Mouse (Mus musculus): ENCODE results near the gene Slit3. TPM values are rescaled to one million over a fixed set of nuclear protein-coding genes. Genes with fewer than 3 reads are reported as not detected.

Slit3 gene
- polyA plus RNA-seq, 1 experiment = 6.4 TPM

DNA sequence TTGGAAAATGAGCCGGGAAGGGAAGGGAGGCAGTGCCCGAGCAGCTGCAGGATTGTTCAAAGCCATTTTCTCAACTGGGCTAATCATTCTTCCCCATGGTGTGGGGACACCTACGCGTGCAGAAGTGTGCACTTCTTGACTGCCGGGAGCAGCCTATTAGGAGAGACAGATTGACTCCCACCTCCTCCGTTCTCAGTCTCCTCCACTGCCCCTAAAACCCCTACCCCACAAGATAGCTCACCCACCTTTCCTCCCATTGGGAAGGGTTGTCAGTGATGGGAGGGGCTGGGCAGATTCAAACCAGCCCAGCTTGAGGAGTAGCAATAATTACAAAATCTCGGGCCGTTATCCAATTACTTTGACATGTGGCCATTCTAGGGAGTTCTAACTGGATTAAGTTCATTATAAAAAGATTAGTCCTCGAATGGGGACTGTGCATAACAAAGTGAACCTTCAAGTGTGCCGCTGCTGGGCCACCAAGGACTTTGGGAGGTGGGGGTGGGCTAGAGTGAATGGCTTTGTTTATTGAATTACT is 333.2 kb downstream of the Slit3 start:
- DNase-seq = no peak
- Histone ChIP-seq H3K27me3 (ENCODE audit: control insufficient read depth, insufficient read depth, low read length) (no peaks in the 10 kb centered on the region), H3K4me3 (ENCODE audit: control insufficient read depth, insufficient read depth, low read length) (no peak overlapping the region), H3K27ac (ENCODE audit: control insufficient read depth, insufficient read depth, low read length) (no peak overlapping the region), H3K4me1 (replicated peaks; ENCODE audit: control insufficient read depth, insufficient read depth, low read length) (no peaks in the 10 kb centered on the region), H3K36me3 (ENCODE audit: control insufficient read depth, insufficient read depth, low read length) (no peaks in the 10 kb centered on the region)
- TF ChIP-seq CTCF (IDR thresholded peaks at IDR 0.05; ENCODE audit: borderline replicate concordance, control insufficient read depth, extremely low read depth, insufficient read depth, low read length, poor library complexity) = no peak
- no peak for TF ChIP-seq POLR2A (IDR thresholded peaks at IDR 0.05; ENCODE audit: control insufficient read depth, extremely low read depth, insufficient read depth, low read length, poor library complexity)
- WGBS = 64% methylated on average over 10 of the region's 10 CpGs

DNA sequence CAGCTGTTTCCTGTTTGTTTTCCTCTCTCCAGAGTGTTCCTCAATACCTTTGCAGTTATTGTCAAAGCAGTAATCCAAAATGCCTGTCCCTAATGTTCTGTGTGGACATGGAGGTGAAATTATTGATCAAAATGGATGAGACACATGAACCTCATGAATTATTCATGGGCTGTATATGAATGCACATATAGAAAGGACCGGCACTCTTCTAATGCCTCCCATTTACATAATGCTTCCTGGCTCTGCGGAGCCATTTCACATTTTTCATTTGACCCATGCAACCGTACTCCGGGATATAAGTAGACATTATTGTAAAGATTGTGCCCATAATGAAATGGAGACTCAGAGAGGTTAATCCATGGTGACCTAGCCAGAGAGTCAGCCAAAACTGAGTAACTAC is 333.8 kb downstream of the Slit3 start:
- H3K4me1 ChIP-seq (replicated peaks; ENCODE audit: control insufficient read depth, insufficient read depth, low read length) = no peaks in the 10 kb centered on the region
- WGBS = 92% methylated on average over 4 of the region's 4 CpGs
- no peaks in the 10 kb centered on the region for H3K36me3 ChIP-seq (ENCODE audit: control insufficient read depth, insufficient read depth, low read length)
- H3K27me3 ChIP-seq (ENCODE audit: control insufficient read depth, insufficient read depth, low read length) = no peaks in the 10 kb centered on the region
- TF ChIP-seq CTCF (IDR thresholded peaks at IDR 0.05; ENCODE audit: borderline replicate concordance, control insufficient read depth, extremely low read depth, insufficient read depth, low read length, poor library complexity) (no peak), POLR2A (IDR thresholded peaks at IDR 0.05; ENCODE audit: control insufficient read depth, extremely low read depth, insufficient read depth, low read length, poor library complexity) (no peak)
- H3K27ac ChIP-seq (ENCODE audit: control insufficient read depth, insufficient read depth, low read length) = no peak overlapping the region
- no peak for DNase-seq
- no peak overlapping the region for H3K4me3 ChIP-seq (ENCODE audit: control insufficient read depth, insufficient read depth, low read length)

DNA sequence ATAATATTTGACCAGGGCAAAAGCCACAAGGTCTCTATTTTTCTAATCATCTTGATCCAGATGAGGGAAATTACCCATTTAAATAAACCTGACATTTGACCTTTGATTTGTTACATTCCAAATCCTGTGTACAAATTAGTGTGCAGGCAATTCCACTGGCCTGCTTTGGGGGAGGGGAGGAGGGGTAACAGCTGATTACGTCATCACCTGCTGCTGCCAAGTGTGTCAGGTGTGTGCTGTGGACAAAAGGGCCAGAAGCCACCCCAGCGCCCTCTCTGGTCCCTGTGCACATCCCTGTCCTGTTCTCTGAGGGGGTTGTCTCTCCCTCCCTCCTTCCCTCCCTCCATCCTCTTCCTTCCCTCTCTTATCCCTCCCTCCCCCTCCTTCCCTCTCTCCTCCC is 337.0 kb downstream of the Slit3 start:
- H3K27me3 ChIP-seq (ENCODE audit: control insufficient read depth, insufficient read depth, low read length) = no peaks in the 10 kb centered on the region
- H3K27ac ChIP-seq (ENCODE audit: control insufficient read depth, insufficient read depth, low read length) = no peak overlapping the region
- no peak overlapping the region for H3K4me3 ChIP-seq (ENCODE audit: control insufficient read depth, insufficient read depth, low read length)
- no peaks in the 10 kb centered on the region for H3K4me1 ChIP-seq (replicated peaks; ENCODE audit: control insufficient read depth, insufficient read depth, low read length)
- WGBS = 75% methylated on average over 2 of the region's 2 CpGs
- no peak for TF ChIP-seq CTCF (IDR thresholded peaks at IDR 0.05; ENCODE audit: borderline replicate concordance, control insufficient read depth, extremely low read depth, insufficient read depth, low read length, poor library complexity)
- TF ChIP-seq POLR2A (IDR thresholded peaks at IDR 0.05; ENCODE audit: control insufficient read depth, extremely low read depth, insufficient read depth, low read length, poor library complexity) = no peak
- H3K36me3 ChIP-seq (ENCODE audit: control insufficient read depth, insufficient read depth, low read length) = no peaks in the 10 kb centered on the region
- no peak for DNase-seq

DNA sequence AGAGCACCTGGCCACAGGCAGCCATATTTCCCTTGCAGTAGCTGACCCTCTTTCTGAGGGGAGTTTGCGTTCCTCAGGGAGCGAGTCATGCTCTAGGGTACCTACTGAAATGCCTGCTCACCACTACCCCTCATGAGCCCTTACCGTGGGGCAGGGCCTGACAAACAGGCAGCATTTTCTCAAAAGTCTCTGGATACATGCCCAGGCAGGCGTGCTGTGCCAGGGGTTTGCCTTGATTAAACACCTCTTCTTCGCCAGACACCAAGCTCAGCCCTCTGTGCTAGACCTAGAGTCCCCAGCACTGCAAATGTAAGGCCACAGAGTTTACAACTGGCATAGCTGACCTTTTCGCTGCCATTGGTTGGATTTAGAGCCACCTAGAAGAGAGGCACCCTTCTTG is 345.7 kb downstream of the Slit3 start:
- H3K4me1 ChIP-seq (replicated peaks; ENCODE audit: control insufficient read depth, insufficient read depth, low read length) = no peaks in the 10 kb centered on the region
- no peak overlapping the region for H3K27ac ChIP-seq (ENCODE audit: control insufficient read depth, insufficient read depth, low read length)
- H3K4me3 ChIP-seq (ENCODE audit: control insufficient read depth, insufficient read depth, low read length) = no peak overlapping the region
- no peaks in the 10 kb centered on the region for H3K27me3 ChIP-seq (ENCODE audit: control insufficient read depth, insufficient read depth, low read length)
- TF ChIP-seq POLR2A (IDR thresholded peaks at IDR 0.05; ENCODE audit: control insufficient read depth, extremely low read depth, insufficient read depth, low read length, poor library complexity) = no peak
- DNase-seq = no peak
- WGBS = 91% methylated on average over 6 of the region's 6 CpGs
- no peaks in the 10 kb centered on the region for H3K36me3 ChIP-seq (ENCODE audit: control insufficient read depth, insufficient read depth, low read length)

DNA sequence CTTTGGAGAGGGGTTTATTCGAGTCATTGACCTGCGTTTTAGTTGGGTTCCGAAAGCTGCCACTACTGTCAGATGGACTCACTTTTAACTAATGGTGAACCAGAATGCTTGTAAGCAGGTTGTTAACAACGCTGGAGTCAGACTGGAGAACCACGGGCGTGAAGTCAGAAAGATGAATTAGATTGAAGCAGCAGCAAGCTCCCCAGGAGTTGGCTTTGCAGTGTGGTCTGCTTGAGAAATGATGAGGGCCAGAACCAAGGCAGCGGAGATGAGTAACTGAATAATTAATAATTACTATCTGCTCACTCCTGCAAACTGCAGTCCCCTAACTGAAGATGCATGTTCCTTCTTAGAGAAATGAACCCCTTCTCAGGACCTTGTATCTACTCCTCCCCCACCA is 347.8 kb downstream of the Slit3 start:
- no peak for TF ChIP-seq CTCF (IDR thresholded peaks at IDR 0.05; ENCODE audit: borderline replicate concordance, control insufficient read depth, extremely low read depth, insufficient read depth, low read length, poor library complexity)
- no peak for TF ChIP-seq POLR2A (IDR thresholded peaks at IDR 0.05; ENCODE audit: control insufficient read depth, extremely low read depth, insufficient read depth, low read length, poor library complexity)
- WGBS = 93% methylated on average over 7 of the region's 7 CpGs
- no peak overlapping the region for H3K27ac ChIP-seq (ENCODE audit: control insufficient read depth, insufficient read depth, low read length)
- no peaks in the 10 kb centered on the region for H3K4me1 ChIP-seq (replicated peaks; ENCODE audit: control insufficient read depth, insufficient read depth, low read length)
- no peak for DNase-seq
- H3K4me3 ChIP-seq (ENCODE audit: control insufficient read depth, insufficient read depth, low read length) = no peak overlapping the region
- no peaks in the 10 kb centered on the region for H3K27me3 ChIP-seq (ENCODE audit: control insufficient read depth, insufficient read depth, low read length)
- no peaks in the 10 kb centered on the region for H3K36me3 ChIP-seq (ENCODE audit: control insufficient read depth, insufficient read depth, low read length)

DNA sequence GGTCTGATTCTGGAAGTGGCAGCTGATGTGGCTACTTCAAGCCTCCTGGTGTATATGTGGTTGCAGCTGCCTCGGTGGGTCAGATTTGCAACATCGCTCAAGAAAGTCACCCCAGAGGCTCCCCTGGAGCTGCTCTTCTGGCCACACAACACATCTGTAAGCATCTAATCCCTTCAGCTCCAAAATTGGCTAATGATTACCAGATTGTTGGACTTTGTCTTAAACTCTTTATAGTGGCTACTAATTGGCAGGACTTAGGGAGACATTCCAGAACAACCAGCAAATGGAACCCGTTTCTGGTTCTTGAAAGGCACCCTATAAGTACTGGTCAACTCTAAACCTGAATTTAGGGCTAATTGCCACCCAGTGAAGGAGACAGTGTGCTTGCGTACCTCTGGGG is 348.9 kb downstream of the Slit3 start:
- Histone ChIP-seq H3K4me3 (ENCODE audit: control insufficient read depth, insufficient read depth, low read length) (no peak overlapping the region), H3K36me3 (ENCODE audit: control insufficient read depth, insufficient read depth, low read length) (no peaks in the 10 kb centered on the region), H3K27me3 (ENCODE audit: control insufficient read depth, insufficient read depth, low read length) (no peaks in the 10 kb centered on the region), H3K27ac (ENCODE audit: control insufficient read depth, insufficient read depth, low read length) (no peak overlapping the region), H3K4me1 (replicated peaks; ENCODE audit: control insufficient read depth, insufficient read depth, low read length) (no peaks in the 10 kb centered on the region)
- DNase-seq = no peak
- TF ChIP-seq CTCF (IDR thresholded peaks at IDR 0.05; ENCODE audit: borderline replicate concordance, control insufficient read depth, extremely low read depth, insufficient read depth, low read length, poor library complexity) = no peak
- no peak for TF ChIP-seq POLR2A (IDR thresholded peaks at IDR 0.05; ENCODE audit: control insufficient read depth, extremely low read depth, insufficient read depth, low read length, poor library complexity)
- WGBS = 88% methylated on average over 4 of the region's 4 CpGs

DNA sequence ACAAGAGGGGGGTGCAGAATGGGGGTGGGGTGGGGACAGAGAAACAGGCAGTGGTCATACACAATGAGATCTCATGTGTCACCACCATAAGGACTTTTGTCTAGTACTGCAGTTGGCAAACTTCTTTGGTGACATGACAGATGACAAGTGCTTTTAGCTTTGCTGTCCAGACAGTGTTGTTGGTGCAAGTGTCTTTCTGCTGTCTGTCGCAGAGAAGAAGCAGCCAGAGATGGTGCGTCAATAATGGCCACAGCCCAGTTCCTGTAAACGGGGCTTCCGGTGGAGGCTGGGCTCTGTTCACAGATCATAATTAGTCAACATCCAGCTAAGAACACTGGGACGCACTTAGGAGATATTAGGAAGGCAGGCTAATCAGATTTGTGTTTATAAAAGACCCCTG is 349.8 kb downstream of the Slit3 start:
- 85% methylated on average over 5 of the region's 5 CpGs for WGBS
- no peak overlapping the region for H3K4me3 ChIP-seq (ENCODE audit: control insufficient read depth, insufficient read depth, low read length)
- DNase-seq = no peak
- no peaks in the 10 kb centered on the region for H3K27me3 ChIP-seq (ENCODE audit: control insufficient read depth, insufficient read depth, low read length)
- H3K27ac ChIP-seq (ENCODE audit: control insufficient read depth, insufficient read depth, low read length) = no peak overlapping the region
- H3K4me1 ChIP-seq (replicated peaks; ENCODE audit: control insufficient read depth, insufficient read depth, low read length) = no peaks in the 10 kb centered on the region
- no peaks in the 10 kb centered on the region for H3K36me3 ChIP-seq (ENCODE audit: control insufficient read depth, insufficient read depth, low read length)
- TF ChIP-seq CTCF (IDR thresholded peaks at IDR 0.05; ENCODE audit: borderline replicate concordance, control insufficient read depth, extremely low read depth, insufficient read depth, low read length, poor library complexity) (no peak), POLR2A (IDR thresholded peaks at IDR 0.05; ENCODE audit: control insufficient read depth, extremely low read depth, insufficient read depth, low read length, poor library complexity) (no peak)

Measured in thymus, adult 2 months (tissue).